In the genomic region with DNA sequence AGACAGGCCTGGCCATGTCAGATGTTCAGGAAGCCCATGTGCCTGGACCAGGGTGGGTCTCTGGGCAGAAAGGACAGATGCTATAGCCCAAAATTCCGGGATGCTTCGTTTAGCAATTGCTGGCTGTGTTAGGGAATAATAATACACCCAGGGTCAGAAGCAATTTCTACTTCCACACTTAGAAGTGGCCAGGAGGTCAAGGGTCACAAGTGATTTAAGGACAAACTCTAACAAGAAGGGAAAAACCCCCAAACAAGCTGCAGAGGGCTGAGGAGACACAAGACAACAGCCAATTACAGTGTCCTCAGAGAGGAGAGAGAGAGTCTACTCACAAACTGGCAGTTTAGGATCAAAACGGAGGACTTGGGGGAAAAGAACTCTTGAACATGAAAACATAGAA, we compare ENCODE assay signal across 28 mouse cellular contexts. TPM values are rescaled to one million over a fixed set of nuclear protein-coding genes. Genes with fewer than 3 reads are reported as not detected.
DNase-seq lines count a peak whose midpoint lies in the region; ATAC-seq and TF ChIP-seq lines count a peak whose summit lies in the region.
"Had no signal": no experiment of that assay in that cellular context is flagged by ENCODE, and none has a peak within 500 bp of the region (broad histone marks: within the 10 kb centered on the region; RNA-seq: fewer than 3 reads in every experiment).

No protein-coding gene starts in this region.

- H3K9ac ChIP-seq in limb, embryonic 12.5 days (replicated peaks): no peak overlapping the region
- H3K9ac ChIP-seq in embryonic facial prominence, embryonic 13.5 days: 0 out of 2 replicates have a peak overlapping the region, but pooled peaks have one; percentile 21
- H3K9ac ChIP-seq in limb, embryonic 14.5 days (ENCODE audit: low read depth, low read length, severe bottlenecking): no peak overlapping the region
- no peak overlapping the region for H3K9ac ChIP-seq in midbrain, embryonic 13.5 days (replicated peaks)
- H3K9ac ChIP-seq: embryonic facial prominence, embryonic 15.5 days; forebrain, embryonic 13.5 days; hindbrain, embryonic 13.5 days; liver, embryonic 12.5 days; liver, postnatal 0 days; midbrain, embryonic 15.5 days; neural tube, embryonic 15.5 days had no signal

- TF ChIP-seq POLR2A in kidney, adult 2 months (IDR thresholded peaks at IDR 0.05; ENCODE audit: low read depth, low read length): no peak
- TF ChIP-seq POLR2A in limb, embryonic 14.5 days (IDR thresholded peaks at IDR 0.05; ENCODE audit: borderline replicate concordance, extremely low read depth, insufficient read depth, insufficient read length): no peak

- H3K4me3 ChIP-seq in kidney, adult 2 months (ENCODE audit: insufficient read depth, low read depth, low read length): peak overlapping the region; percentile 8; the same call in 1 of the 2 replicates
- H3K4me3 ChIP-seq in limb, embryonic 12.5 days (replicated peaks): no peak overlapping the region
- H3K4me3 ChIP-seq in limb, embryonic 10.5 days: no peak overlapping the region
- no peak overlapping the region for H3K4me3 ChIP-seq in embryonic facial prominence, embryonic 13.5 days
- H3K4me3 ChIP-seq in limb, embryonic 14.5 days (replicated peaks; ENCODE audit: low read length): no peak overlapping the region
- H3K4me3 ChIP-seq in midbrain, embryonic 13.5 days (replicated peaks): no peak overlapping the region
- H3K4me3 ChIP-seq: hindbrain, embryonic 13.5 days; liver, embryonic 12.5 days; midbrain, embryonic 15.5 days; neural tube, embryonic 15.5 days had no signal

- H3K4me1 ChIP-seq in kidney, adult 2 months (ENCODE audit: control insufficient read depth, insufficient read depth, low read length): peaks cover 56% of the 10 kb centered on the region
- H3K4me1 ChIP-seq in limb, embryonic 12.5 days (replicated peaks): peaks cover 44% of the 10 kb centered on the region
- H3K4me1 ChIP-seq in limb, embryonic 10.5 days: peaks cover 60% of the 10 kb centered on the region
- peaks cover 49% of the 10 kb centered on the region for H3K4me1 ChIP-seq in embryonic facial prominence, embryonic 13.5 days
- peaks cover 33% of the 10 kb centered on the region for H3K4me1 ChIP-seq in limb, embryonic 14.5 days (ENCODE audit: control insufficient read depth, insufficient read depth, low read length)
- H3K4me1 ChIP-seq in midbrain, embryonic 13.5 days (replicated peaks): peaks cover 39% of the 10 kb centered on the region

- TF ChIP-seq CTCF in kidney, adult 2 months (conservative IDR thresholded peaks at IDR 0.05; ENCODE audit: insufficient read depth, insufficient read length, low read depth, low read length): no peak

- H3K4me2 ChIP-seq in limb, embryonic 12.5 days: peak overlapping the region; percentile 75; the same call in 1 of the 2 replicates
- H3K4me2 ChIP-seq in embryonic facial prominence, embryonic 13.5 days: peak overlapping the region; percentile 70
- peak overlapping the region; percentile 74; the same call in 1 of the 2 replicates for H3K4me2 ChIP-seq in limb, embryonic 14.5 days (replicated peaks; ENCODE audit: low read depth, low read length, severe bottlenecking)
- no peak overlapping the region for H3K4me2 ChIP-seq in midbrain, embryonic 13.5 days (replicated peaks)
- H3K4me2 ChIP-seq: liver, embryonic 12.5 days; neural tube, embryonic 15.5 days had no signal

- H3K36me3 ChIP-seq in kidney, adult 2 months (ENCODE audit: control insufficient read depth, insufficient read depth, low read length): no peaks in the 10 kb centered on the region
- peaks cover 33% of the 10 kb centered on the region for H3K36me3 ChIP-seq in limb, embryonic 12.5 days
- peaks cover 36% of the 10 kb centered on the region for H3K36me3 ChIP-seq in limb, embryonic 10.5 days
- peaks cover 30% of the 10 kb centered on the region for H3K36me3 ChIP-seq in embryonic facial prominence, embryonic 13.5 days
- peaks cover 28% of the 10 kb centered on the region for H3K36me3 ChIP-seq in limb, embryonic 14.5 days (ENCODE audit: control insufficient read depth, insufficient read depth, low read length)
- H3K36me3 ChIP-seq in midbrain, embryonic 13.5 days: no peaks in the 10 kb centered on the region; the same call in 1 of the 2 replicates
- H3K36me3 ChIP-seq: hindbrain, embryonic 13.5 days; liver, embryonic 12.5 days; midbrain, embryonic 15.5 days; neural tube, embryonic 15.5 days had no signal

- peak overlapping the region; percentile 33; the same call in 1 of the 2 replicates for H3K27ac ChIP-seq in kidney, adult 2 months (ENCODE audit: insufficient read depth, low read depth, low read length)
- H3K27ac ChIP-seq in limb, embryonic 12.5 days: no peak overlapping the region
- H3K27ac ChIP-seq in limb, embryonic 10.5 days: no peak overlapping the region
- no peak overlapping the region for H3K27ac ChIP-seq in embryonic facial prominence, embryonic 13.5 days
- no peak overlapping the region for H3K27ac ChIP-seq in limb, embryonic 14.5 days (replicated peaks; ENCODE audit: low read depth, low read length)
- H3K27ac ChIP-seq in midbrain, embryonic 13.5 days: no peak overlapping the region
- H3K27ac ChIP-seq: embryonic facial prominence, embryonic 15.5 days; forebrain, embryonic 13.5 days; hindbrain, embryonic 13.5 days; liver, embryonic 12.5 days; macrophage; midbrain, embryonic 15.5 days; neural tube, embryonic 15.5 days had no signal

- 33% methylated on average over 3 of the region's 3 CpGs for WGBS in kidney, adult 2 months
- WGBS in limb, embryonic 12.5 days: 47% methylated on average over 3 of the region's 3 CpGs
- WGBS in limb, embryonic 10.5 days: 48% methylated on average over 3 of the region's 3 CpGs
- WGBS in embryonic facial prominence, embryonic 13.5 days: 55% methylated on average over 3 of the region's 3 CpGs
- WGBS in limb, embryonic 14.5 days: 59% methylated on average over 3 of the region's 3 CpGs
- 80% methylated on average over 3 of the region's 3 CpGs for WGBS in midbrain, embryonic 13.5 days

- no peak for ATAC-seq in limb, embryonic 12.5 days (ENCODE audit: insufficient number of reproducible peaks, insufficient read depth, low FRiP score, low TSS enrichment, low read depth)
- no peak for ATAC-seq in embryonic facial prominence, embryonic 13.5 days (ENCODE audit: insufficient number of reproducible peaks, insufficient read depth, low FRiP score, low TSS enrichment, low read depth)
- no peak for ATAC-seq in limb, embryonic 14.5 days (ENCODE audit: low FRiP score, low read depth)
- ATAC-seq in midbrain, embryonic 13.5 days: no peak
- ATAC-seq: forebrain, embryonic 13.5 days; intestine, embryonic 16.5 days; liver, embryonic 12.5 days; liver, postnatal 0 days; lung, postnatal 0 days; midbrain, embryonic 15.5 days had no signal

- peak; percentile 69 for DNase-seq in kidney, adult 2 months
- DNase-seq in kidney, postnatal 4 days: no peak
- no peak for DNase-seq in limb, embryonic 10.5 days (ENCODE audit: low spot score)
- no peak for DNase-seq in limb, embryonic 14.5 days (ENCODE audit: low spot score)
- DNase-seq: adrenal gland, postnatal 25 days; B cell, adult 2 months; cerebellum, adult 11-12 months; cerebellum, adult 9-11 months; gastrocnemius, postnatal 36 days; heart, adult 18-20 months; heart, postnatal 36 days; kidney, postnatal 14 days; liver, postnatal 0 days; right cerebral cortex, adult 18-20 months; spleen, adult 18-20 months; thymus, postnatal 14 days had no signal

- no peaks in the 10 kb centered on the region for H3K27me3 ChIP-seq in kidney, adult 2 months (replicated peaks; ENCODE audit: control insufficient read depth, insufficient read depth, low read length)
- H3K27me3 ChIP-seq in limb, embryonic 12.5 days: no peaks in the 10 kb centered on the region
- H3K27me3 ChIP-seq in limb, embryonic 10.5 days (ENCODE audit: low read depth, poor library complexity, severe bottlenecking): no peaks in the 10 kb centered on the region
- H3K27me3 ChIP-seq in embryonic facial prominence, embryonic 13.5 days: no peaks in the 10 kb centered on the region
- H3K27me3 ChIP-seq in limb, embryonic 14.5 days (ENCODE audit: control insufficient read depth, insufficient read depth, low read length): no peaks in the 10 kb centered on the region
- peaks cover 10% of the 10 kb centered on the region; the same call in 1 of the 2 replicates for H3K27me3 ChIP-seq in midbrain, embryonic 13.5 days
- H3K27me3 ChIP-seq: embryonic facial prominence, embryonic 15.5 days; forebrain, embryonic 13.5 days had no signal

- H3K9me3 ChIP-seq in limb, embryonic 12.5 days: no peaks in the 10 kb centered on the region
- no peaks in the 10 kb centered on the region for H3K9me3 ChIP-seq in limb, embryonic 10.5 days (replicated peaks)
- H3K9me3 ChIP-seq in embryonic facial prominence, embryonic 13.5 days: no peaks in the 10 kb centered on the region
- no peaks in the 10 kb centered on the region for H3K9me3 ChIP-seq in limb, embryonic 14.5 days (ENCODE audit: control insufficient read depth, low read length)
- no peaks in the 10 kb centered on the region for H3K9me3 ChIP-seq in midbrain, embryonic 13.5 days
- H3K9me3 ChIP-seq: embryonic facial prominence, embryonic 15.5 days; forebrain, embryonic 13.5 days; hindbrain, embryonic 13.5 days; liver, embryonic 12.5 days; midbrain, embryonic 15.5 days; neural tube, embryonic 15.5 days had no signal

RNA-seq across cellular contexts. Expression of a gene that starts 1.6 kb away (rescaled TPM):
- polyA plus RNA-seq in kidney, adult 2 months (2012; rRNA removed): 95.8 and 101 TPM in 2 replicates
- 37.1 and 37.6 TPM in 2 replicates for polyA plus RNA-seq in limb, embryonic 12.5 days (2016; fragmentation: Nextera tagmentation; extraction: Ambion mirVana)
- 24.2 and 30.7 TPM in 2 replicates for polyA plus RNA-seq in limb, embryonic 10.5 days (2016; fragmentation: Nextera tagmentation; extraction: Ambion mirVana)
- 33.5 and 35.5 TPM in 2 replicates for polyA plus RNA-seq in embryonic facial prominence, embryonic 13.5 days (2015; fragmentation: Nextera tagmentation; extraction: Ambion mirVana)
- polyA plus RNA-seq in limb, embryonic 14.5 days (2012; rRNA removed): 69.9 and 80.7 TPM in 2 replicates
- 23.5 and 25.6 TPM in 2 replicates for polyA plus RNA-seq in limb, embryonic 14.5 days (2014; fragmentation: Nextera tagmentation; extraction: Ambion mirVana)
- polyA plus RNA-seq in midbrain, embryonic 13.5 days (2015; fragmentation: Nextera tagmentation; extraction: Ambion mirVana): 7.4 and 8.9 TPM in 2 replicates
- polyA plus RNA-seq: macrophage had no signal

RNA-seq across cellular contexts. Expression of a gene that starts 3.2 kb away (rescaled TPM):
- 29.0 and 36.4 TPM in 2 replicates for polyA plus RNA-seq in kidney, adult 2 months (2012; rRNA removed)
- 24.2 and 26.9 TPM in 2 replicates for polyA plus RNA-seq in limb, embryonic 12.5 days (2016; fragmentation: Nextera tagmentation; extraction: Ambion mirVana)
- 23.4 and 24.5 TPM in 2 replicates for polyA plus RNA-seq in limb, embryonic 10.5 days (2016; fragmentation: Nextera tagmentation; extraction: Ambion mirVana)
- 27.2 and 27.4 TPM in 2 replicates for polyA plus RNA-seq in embryonic facial prominence, embryonic 13.5 days (2015; fragmentation: Nextera tagmentation; extraction: Ambion mirVana)
- polyA plus RNA-seq in limb, embryonic 14.5 days (2012; rRNA removed): 46.2 and 56.9 TPM in 2 replicates
- polyA plus RNA-seq in limb, embryonic 14.5 days (2014; fragmentation: Nextera tagmentation; extraction: Ambion mirVana): 22.0 and 26.6 TPM in 2 replicates
- polyA plus RNA-seq in midbrain, embryonic 13.5 days (2015; fragmentation: Nextera tagmentation; extraction: Ambion mirVana): 6.2 and 7.5 TPM in 2 replicates
- polyA plus RNA-seq: macrophage had no signal
